Mouse (Mus musculus) limb, embryonic 15.5 days (tissue): ENCODE measurements at regions not wholly inside any gene's neighbourhood (a gene's known extent, or its start where the extent isn't known, plus 50 kb on each side); places are given as distances from the start of the nearest gene placed in this dataset.

Experiments used
- ATAC-seq: fragments of 200-750 bp; cut with Nextera tagmentation; 2 replicates; pipeline ENCODE4 v1.8.0; 2017; ENCODE audit warnings: low read depth, moderate TSS enrichment; ENCODE audit not compliant: insufficient number of reproducible peaks, low FRiP score, low TSS enrichment
- H3K27ac ChIP-seq: fragments of 300-500 bp; sonication (generic); 2 replicates; pipeline ENCODE4 v1.5.1; 2015; ENCODE audit warnings: moderate library complexity, mild to moderate bottlenecking, inconsistent platforms
- H3K27me3 ChIP-seq: fragments of 300-500 bp; sonication (generic); 2 replicates; pipeline ENCODE4 v1.6.1; 2015; ENCODE audit warnings: inconsistent platforms
- H3K36me3 ChIP-seq: fragments of 300-500 bp; sonication (generic); 2 replicates; pipeline ENCODE4 v1.6.1; 2015; ENCODE audit warnings: inconsistent platforms
- H3K4me1 ChIP-seq: fragments of 300-500 bp; sonication (generic); 2 replicates; pipeline ENCODE4 v1.6.1; 2015; ENCODE audit warnings: inconsistent platforms
- H3K4me2 ChIP-seq: fragments of 300-500 bp; sonication (generic); 2 replicates; pipeline ENCODE4 v1.6.1; 2015; ENCODE audit warnings: mild to moderate bottlenecking, inconsistent platforms
- H3K4me3 ChIP-seq: fragments of 300-500 bp; sonication (generic); 2 replicates; pipeline ENCODE4 v1.5.1; 2015; ENCODE audit warnings: mild to moderate bottlenecking, inconsistent platforms
- H3K9ac ChIP-seq: fragments of 300-500 bp; sonication (generic); 2 replicates; pipeline ENCODE4 v1.6.1; 2015; ENCODE audit warnings: inconsistent platforms
- H3K9me3 ChIP-seq: fragments of 300-500 bp; sonication (generic); 2 replicates; pipeline ENCODE4 v1.6.1; 2016; ENCODE audit warnings: inconsistent platforms
- WGBS: fragments of 180-500 bp; shearing (Covaris S2); methylation state at CpG from one replicate; pipeline ENCODE4 v1.1.7; 2015; 5-methylcytosine and 5-hydroxymethylcytosine counted together

GRCm38 (mm10) chr5:146661751-146662150, 76.7 kb upstream of the Gpr12 start:
- Histone ChIP-seq H3K27ac (no peak overlapping the region), H3K9ac (no peak overlapping the region), H3K4me1 (no peaks in the 10 kb centered on the region), H3K4me3 (no peak overlapping the region), H3K9me3 (no peaks in the 10 kb centered on the region), H3K27me3 (no peaks in the 10 kb centered on the region), H3K4me2 (no peak overlapping the region), H3K36me3 (no peaks in the 10 kb centered on the region)
- WGBS = 65% methylated on average over 8 of the region's 8 CpGs
- no peak for ATAC-seq

GRCm38 (mm10) chr5:146657228-146657627, 72.2 kb upstream of the Gpr12 start:
- no peak for ATAC-seq
- Histone ChIP-seq H3K9ac (no peak overlapping the region), H3K9me3 (no peaks in the 10 kb centered on the region), H3K27ac (no peak overlapping the region), H3K4me3 (no peak overlapping the region), H3K27me3 (no peaks in the 10 kb centered on the region; the same call in 1 of the 2 replicates), H3K4me1 (no peaks in the 10 kb centered on the region), H3K4me2 (no peak overlapping the region), H3K36me3 (no peaks in the 10 kb centered on the region)
- WGBS = 87% methylated on average over 2 of the region's 2 CpGs

- no peak overlapping the region for H3K4me2 ChIP-seq
- ATAC-seq = no peak
- no peak overlapping the region for H3K9ac ChIP-seq
- H3K4me1 ChIP-seq = no peaks in the 10 kb centered on the region
- H3K4me3 ChIP-seq = no peak overlapping the region
- 63% methylated on average over 7 of the region's 7 CpGs for WGBS
- H3K9me3 ChIP-seq = no peaks in the 10 kb centered on the region
- H3K27ac ChIP-seq = no peak overlapping the region
- H3K27me3 ChIP-seq = no peaks in the 10 kb centered on the region; the same call in 1 of the 2 replicates
- H3K36me3 ChIP-seq = no peaks in the 10 kb centered on the region
Observed at GRCm38 (mm10) chr5:146655394-146655793, 70.4 kb upstream of the Gpr12 start.

GRCm38 (mm10) chr5:146653686-146654450, 68.8 kb upstream of the Gpr12 start:
- H3K36me3 ChIP-seq = no peaks in the 10 kb centered on the region
- H3K4me1 ChIP-seq = no peaks in the 10 kb centered on the region
- no peak for ATAC-seq
- H3K9ac ChIP-seq = no peak overlapping the region
- no peak overlapping the region for H3K4me2 ChIP-seq
- no peaks in the 10 kb centered on the region; the same call in 1 of the 2 replicates for H3K27me3 ChIP-seq
- H3K27ac ChIP-seq = no peak overlapping the region
- WGBS = 76% methylated on average over 19 of the region's 19 CpGs
- H3K4me3 ChIP-seq = no peak overlapping the region
- H3K9me3 ChIP-seq = no peaks in the 10 kb centered on the region

- no peak for ATAC-seq
- no peaks in the 10 kb centered on the region; the same call in 1 of the 2 replicates for H3K27me3 ChIP-seq
- no peak overlapping the region for H3K9ac ChIP-seq
- H3K9me3 ChIP-seq = no peaks in the 10 kb centered on the region
- WGBS = 38% methylated on average over 5 of the region's 5 CpGs
- H3K4me1 ChIP-seq = no peaks in the 10 kb centered on the region
- H3K36me3 ChIP-seq = no peaks in the 10 kb centered on the region
- H3K4me2 ChIP-seq = no peak overlapping the region
- no peak overlapping the region for H3K4me3 ChIP-seq
- no peak overlapping the region for H3K27ac ChIP-seq
Observed at GRCm38 (mm10) chr5:146652874-146653273, 67.8 kb upstream of the Gpr12 start.

GRCm38 (mm10) chr5:146648519-146649060, 63.6 kb upstream of the Gpr12 start:
- Histone ChIP-seq H3K9ac (no peak overlapping the region), H3K4me2 (no peak overlapping the region), H3K27me3 (no peaks in the 10 kb centered on the region; the same call in 1 of the 2 replicates), H3K4me1 (no peaks in the 10 kb centered on the region), H3K4me3 (no peak overlapping the region), H3K36me3 (no peaks in the 10 kb centered on the region), H3K27ac (no peak overlapping the region), H3K9me3 (no peaks in the 10 kb centered on the region)
- WGBS = 77% methylated on average over 4 of the region's 4 CpGs
- ATAC-seq = no peak

- WGBS = 43% methylated on average over 11 of the region's 11 CpGs
- H3K9me3 ChIP-seq = no peaks in the 10 kb centered on the region
- H3K27ac ChIP-seq = no peak overlapping the region
- no peak overlapping the region for H3K9ac ChIP-seq
- no peaks in the 10 kb centered on the region for H3K27me3 ChIP-seq
- H3K4me1 ChIP-seq = no peaks in the 10 kb centered on the region
- no peaks in the 10 kb centered on the region for H3K36me3 ChIP-seq
- no peak for ATAC-seq
- no peak overlapping the region for H3K4me3 ChIP-seq
- H3K4me2 ChIP-seq = no peak overlapping the region
Observed at GRCm38 (mm10) chr5:146647628-146648380, 62.8 kb upstream of the Gpr12 start.

- Histone ChIP-seq H3K27me3 (no peaks in the 10 kb centered on the region), H3K9me3 (no peaks in the 10 kb centered on the region), H3K27ac (no peak overlapping the region), H3K36me3 (no peaks in the 10 kb centered on the region), H3K4me1 (no peaks in the 10 kb centered on the region), H3K9ac (no peak overlapping the region), H3K4me3 (no peak overlapping the region), H3K4me2 (no peak overlapping the region)
- WGBS = 3% methylated on average over 4 of the region's 4 CpGs
- ATAC-seq = no peak
Observed at GRCm38 (mm10) chr5:146644499-146644898, 59.5 kb upstream of the Gpr12 start.

GRCm38 (mm10) chr5:146641931-146642330, 56.9 kb upstream of the Gpr12 start:
- Histone ChIP-seq H3K27ac (no peak overlapping the region), H3K9ac (no peak overlapping the region), H3K27me3 (no peaks in the 10 kb centered on the region), H3K36me3 (no peaks in the 10 kb centered on the region), H3K4me2 (no peak overlapping the region), H3K4me1 (no peaks in the 10 kb centered on the region), H3K4me3 (no peak overlapping the region), H3K9me3 (no peaks in the 10 kb centered on the region)
- 80% methylated on average over 6 of the region's 6 CpGs for WGBS
- no peak for ATAC-seq

- 54% methylated on average over 6 of the region's 6 CpGs for WGBS
- Histone ChIP-seq H3K27ac (no peak overlapping the region), H3K27me3 (no peaks in the 10 kb centered on the region), H3K36me3 (no peaks in the 10 kb centered on the region), H3K4me3 (no peak overlapping the region), H3K4me2 (no peak overlapping the region), H3K4me1 (no peaks in the 10 kb centered on the region), H3K9me3 (no peaks in the 10 kb centered on the region), H3K9ac (no peak overlapping the region)
- ATAC-seq = no peak
Observed at GRCm38 (mm10) chr5:146636859-146637258, 51.8 kb upstream of the Gpr12 start.
